Mouse (Mus musculus): ENCODE measurements around the gene Gm10643.

DNA sequence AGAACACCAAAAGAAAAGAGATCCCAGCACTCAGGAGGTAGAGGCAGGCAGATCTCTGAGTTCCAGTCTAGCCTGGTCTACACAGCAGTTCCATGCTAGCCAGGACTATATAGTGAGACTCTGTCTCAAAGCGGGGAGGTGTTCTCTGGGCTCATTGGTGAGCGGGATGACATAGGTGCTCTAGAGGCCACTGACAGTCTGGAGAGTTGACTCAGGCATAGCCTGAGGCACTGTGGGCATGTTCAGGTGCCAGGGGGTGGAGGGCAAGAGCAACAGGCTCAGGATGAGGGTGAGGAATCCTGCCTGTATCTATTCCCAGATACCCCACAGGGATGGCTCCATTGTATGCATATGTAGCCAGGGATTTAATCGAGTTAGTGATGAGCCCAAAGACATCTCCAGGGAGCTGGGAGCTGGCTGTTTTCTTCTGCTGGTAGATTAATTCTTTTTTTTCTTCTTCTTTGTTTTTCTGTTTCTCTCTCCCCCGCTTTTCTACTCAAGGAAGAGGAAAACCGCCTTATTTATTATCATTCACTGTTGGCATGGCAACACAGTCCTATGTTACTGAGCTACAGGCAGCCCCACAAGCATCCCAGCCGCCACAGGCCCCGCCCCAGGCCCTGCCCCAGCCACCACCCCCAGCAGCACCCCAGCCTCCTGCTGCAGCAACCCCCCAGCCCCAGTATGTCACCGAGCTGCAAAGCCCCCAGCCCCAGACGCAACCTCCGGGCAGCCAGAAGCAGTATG lies 8.5 kb upstream of the Gm10643 start:
- TF ChIP-seq POLR2A (IDR thresholded peaks at IDR 0.05; ENCODE audit: control insufficient read depth, extremely low read depth, insufficient read depth, low read length, poor library complexity) (no peak), CTCF (IDR thresholded peaks at IDR 0.05; ENCODE audit: borderline replicate concordance, control insufficient read depth, extremely low read depth, insufficient read depth, low read length, poor library complexity) (no peak)
